Mouse (Mus musculus) limb, embryonic 14.5 days (tissue): Measurements from ENCODE around the gene Cltrn. TPM values are rescaled to one million over a fixed set of nuclear protein-coding genes. Genes with fewer than 3 reads are reported as not detected.

ENCODE experiments used
- ATAC-seq: fragments of 200-750 bp; cut with Nextera tagmentation; 2 replicates; pipeline ENCODE4 v1.8.0; 2017; ENCODE audit warnings: low read depth, moderate number of reproducible peaks, moderate TSS enrichment; ENCODE audit not compliant: low FRiP score
- DNase-seq: peaks from one replicate; pipeline ENCODE4 v3.0.0-alpha.2; 2015; ENCODE audit warnings: low spot score
- H3K27ac ChIP-seq: fragments of 300-500 bp; sonication (generic); replicated peaks from 2 replicates; pipeline ENCODE4 v1.5.1; 2014; ENCODE audit warnings: low read depth, mild to moderate bottlenecking, low read length, moderate library complexity, mixed read lengths
- H3K27me3 ChIP-seq: fragments of 300-500 bp; sonication (generic); 2 replicates; pipeline ENCODE4 v1.6.1; 2014; ENCODE audit warnings: low read length, mixed read lengths; ENCODE audit not compliant: control insufficient read depth, insufficient read depth
- H3K36me3 ChIP-seq: fragments of 300-500 bp; sonication (generic); 2 replicates; pipeline ENCODE4 v1.6.1; 2014; ENCODE audit warnings: mild to moderate bottlenecking, low read length, moderate library complexity, mixed read lengths; ENCODE audit not compliant: control insufficient read depth, insufficient read depth
- H3K4me1 ChIP-seq: fragments of 300-500 bp; sonication (generic); 2 replicates; pipeline ENCODE4 v1.6.1; 2014; ENCODE audit warnings: antibody characterized with exemption, low read length, mixed read lengths; ENCODE audit not compliant: control insufficient read depth, insufficient read depth
- H3K4me2 ChIP-seq: fragments of 300-500 bp; sonication (generic); replicated peaks from 2 replicates; pipeline ENCODE4 v1.6.1; 2014; ENCODE audit warnings: low read depth, mild to moderate bottlenecking, low read length, moderate library complexity; ENCODE audit not compliant: severe bottlenecking
- H3K4me3 ChIP-seq: fragments of 300-500 bp; sonication (generic); replicated peaks from 2 replicates; pipeline ENCODE4 v1.5.1; 2014; ENCODE audit warnings: low read length
- H3K9ac ChIP-seq: fragments of 300-500 bp; sonication (generic); 2 replicates; pipeline ENCODE4 v1.6.1; 2014; ENCODE audit warnings: mild to moderate bottlenecking, low read depth, low read length, moderate library complexity; ENCODE audit not compliant: severe bottlenecking
- H3K9me3 ChIP-seq: fragments of 300-500 bp; sonication (generic); 2 replicates; pipeline ENCODE4 v1.6.1; 2016; ENCODE audit warnings: low read length; ENCODE audit not compliant: control insufficient read depth
- POLR2A ChIP-seq: fragments of 200-500 bp; IDR thresholded peaks from 2 replicates; pipeline ENCODE4 v1.8.0; 2012; ENCODE audit warnings: inconsistent platforms, mild to moderate bottlenecking, moderate library complexity, borderline replicate concordance; ENCODE audit not compliant: insufficient read depth, insufficient read length; ENCODE audit errors: extremely low read depth
- WGBS: fragments of 180-500 bp; shearing (Covaris S2); extraction: QIAGEN DNeasy Blood & Tissue Kit; methylation state at CpG from one replicate; pipeline ENCODE4 v1.1.7; 2014; 5-methylcytosine and 5-hydroxymethylcytosine counted together
- polyA plus RNA-seq, 2 experiments: library from polyadenylated mRNA; depleted of rRNA in 1 of 2; stranded (reverse) in 1 of 2; unstranded in 1 of 2; fragments of >200 nt; fragmentation: Nextera tagmentation in 1 of 2; extraction: Ambion mirVana in 1 of 2; gene quantifications; 2 replicates each; pipeline versions ENCODE4 v1.2.1 to v1.2.3; 2012 to 2014

Cltrn gene
- polyA plus RNA-seq (2012; rRNA removed) (0.05 and 0.10 TPM in 2 replicates), polyA plus RNA-seq (2014; fragmentation: Nextera tagmentation; extraction: Ambion mirVana) (0.15 and 0.21 TPM in 2 replicates)

- ATAC-seq: no peak
Observed at GRCm38 (mm10) chrX:164088582-164088981, at the start of gene Cltrn. Cltrn (plus strand) TSS chrX:164088830.

GRCm38 (mm10) chrX:164038882-164039281 lies 49.7 kb upstream of the Cltrn start:
- H3K9ac ChIP-seq: no peak overlapping the region
- H3K36me3 ChIP-seq: no peaks in the 10 kb centered on the region
- H3K4me2 ChIP-seq: no peak overlapping the region
- H3K9me3 ChIP-seq: no peaks in the 10 kb centered on the region
- H3K4me1 ChIP-seq: no peaks in the 10 kb centered on the region
- WGBS: 56% methylated on average over 2 of the region's 2 CpGs
- H3K27ac ChIP-seq: no peak overlapping the region
- TF ChIP-seq POLR2A: no peak
- no peaks in the 10 kb centered on the region for H3K27me3 ChIP-seq
- H3K4me3 ChIP-seq: no peak overlapping the region
- no peak for DNase-seq
- no peak for ATAC-seq

More at GRCm38 (mm10) chrX:164088582-164088981, at the start of gene Cltrn:
- no peak for TF ChIP-seq POLR2A
- H3K4me3 ChIP-seq: no peak within 1 kb of the TSS
- H3K4me2 ChIP-seq: no peak within 1 kb of the TSS
- no peaks in the 10 kb centered on the region for H3K4me1 ChIP-seq
- WGBS: 80% methylated on average over 4 of the region's 4 CpGs
- H3K9ac ChIP-seq: no peak within 1 kb of the TSS
- DNase-seq: no peak
- H3K9me3 ChIP-seq: no peaks in the 10 kb centered on the region
- no peaks in the 10 kb centered on the region for H3K36me3 ChIP-seq
- H3K27me3 ChIP-seq: no peaks in the 10 kb centered on the region
- H3K27ac ChIP-seq: no peak within 1 kb of the TSS

- ATAC-seq (no peak), DNase-seq (no peak)
Observed at GRCm38 (mm10) chrX:164042069-164042468, 46.6 kb upstream of the Cltrn start.

GRCm38 (mm10) chrX:164046736-164047135 lies 41.9 kb upstream of the Cltrn start:
- no peaks in the 10 kb centered on the region for H3K4me1 ChIP-seq
- no peak overlapping the region for H3K4me3 ChIP-seq
- H3K9ac ChIP-seq: no peak overlapping the region
- no peaks in the 10 kb centered on the region for H3K9me3 ChIP-seq
- H3K4me2 ChIP-seq: no peak overlapping the region
- no peak for TF ChIP-seq POLR2A
- no peak overlapping the region for H3K27ac ChIP-seq
- no peaks in the 10 kb centered on the region for H3K27me3 ChIP-seq
- no peak for ATAC-seq
- WGBS: 58% methylated on average over 2 of the region's 2 CpGs
- H3K36me3 ChIP-seq: no peaks in the 10 kb centered on the region
- DNase-seq: no peak

More at GRCm38 (mm10) chrX:164042069-164042468, 46.6 kb upstream of the Cltrn start:
- Histone ChIP-seq H3K27me3 (no peaks in the 10 kb centered on the region), H3K4me3 (no peak overlapping the region), H3K27ac (no peak overlapping the region), H3K4me1 (no peaks in the 10 kb centered on the region), H3K9ac (no peak overlapping the region), H3K9me3 (no peaks in the 10 kb centered on the region), H3K36me3 (no peaks in the 10 kb centered on the region), H3K4me2 (no peak overlapping the region)
- TF ChIP-seq POLR2A: no peak
- 61% methylated on average over 13 of the region's 13 CpGs for WGBS

- DNase-seq: no peak
Observed at GRCm38 (mm10) chrX:164055726-164056125, 32.9 kb upstream of the Cltrn start.

GRCm38 (mm10) chrX:164058523-164058922 lies 30.1 kb upstream of the Cltrn start:
- H3K27ac ChIP-seq: no peak overlapping the region
- 73% methylated on average over 2 of the region's 3 CpGs for WGBS
- no peak overlapping the region for H3K4me2 ChIP-seq
- no peak for TF ChIP-seq POLR2A
- H3K9me3 ChIP-seq: no peaks in the 10 kb centered on the region
- no peaks in the 10 kb centered on the region for H3K27me3 ChIP-seq
- no peak overlapping the region for H3K4me3 ChIP-seq
- no peak overlapping the region for H3K9ac ChIP-seq
- ATAC-seq (no peak), DNase-seq (no peak)
- H3K4me1 ChIP-seq: no peaks in the 10 kb centered on the region
- H3K36me3 ChIP-seq: no peaks in the 10 kb centered on the region

More at GRCm38 (mm10) chrX:164055726-164056125, 32.9 kb upstream of the Cltrn start:
- Histone ChIP-seq H3K4me1 (no peaks in the 10 kb centered on the region), H3K9me3 (no peaks in the 10 kb centered on the region), H3K4me3 (no peak overlapping the region), H3K27me3 (no peaks in the 10 kb centered on the region), H3K9ac (no peak overlapping the region), H3K4me2 (no peak overlapping the region), H3K36me3 (no peaks in the 10 kb centered on the region), H3K27ac (no peak overlapping the region)
- no peak for ATAC-seq
- 87% methylated on average over 4 of the region's 4 CpGs for WGBS
- no peak for TF ChIP-seq POLR2A
